Mouse (Mus musculus) ES-Bruce4 (cell line): Measurements from ENCODE around the gene Ctbp2.

Experiments used
- CTCF ChIP-seq: IDR thresholded peaks from one replicate; pipeline ENCODE4 v1.8.1; 2011; ENCODE audit warnings: low read depth, low read length
- EP300 ChIP-seq: IDR thresholded peaks from 2 replicates; pipeline ENCODE4 v1.6.1; 2011; ENCODE audit warnings: low read depth, low read length; ENCODE audit not compliant: insufficient read depth
- POLR2A ChIP-seq: IDR thresholded peaks from one replicate; pipeline ENCODE4 v1.8.1; 2011; ENCODE audit warnings: low read length; ENCODE audit not compliant: insufficient read depth

DNA sequence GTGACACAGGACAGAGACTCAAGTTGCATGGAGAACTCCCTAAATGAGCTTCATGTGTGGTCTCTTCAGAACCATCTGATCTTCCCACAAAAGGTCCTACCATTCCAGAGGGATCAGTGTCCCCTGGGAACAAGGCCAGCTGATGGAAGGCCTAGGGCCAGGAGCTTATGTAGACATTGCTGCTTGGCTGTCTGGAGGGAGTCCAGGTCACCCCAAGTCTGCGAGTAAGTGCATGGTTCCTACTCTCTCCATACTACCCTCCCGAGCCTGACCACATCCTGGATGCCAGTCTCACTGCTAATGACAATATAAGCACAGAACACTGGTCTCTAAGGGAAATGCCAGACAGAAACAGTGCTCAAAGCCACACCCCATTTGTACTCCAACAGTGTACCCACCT, 38.0 kb upstream of the Ctbp2 start:
- TF ChIP-seq POLR2A (no peak), CTCF (no peak), EP300 (no peak)
